Mouse (Mus musculus): ENCODE data around the gene Lsm10. TPM values are rescaled to one million over a fixed set of nuclear protein-coding genes. Genes with fewer than 3 reads are reported as not detected.

Lsm10 gene
- total and polyA plus RNA-seq, 2 experiments from 2014 or later: 27.0 to 47.7 TPM

DNA sequence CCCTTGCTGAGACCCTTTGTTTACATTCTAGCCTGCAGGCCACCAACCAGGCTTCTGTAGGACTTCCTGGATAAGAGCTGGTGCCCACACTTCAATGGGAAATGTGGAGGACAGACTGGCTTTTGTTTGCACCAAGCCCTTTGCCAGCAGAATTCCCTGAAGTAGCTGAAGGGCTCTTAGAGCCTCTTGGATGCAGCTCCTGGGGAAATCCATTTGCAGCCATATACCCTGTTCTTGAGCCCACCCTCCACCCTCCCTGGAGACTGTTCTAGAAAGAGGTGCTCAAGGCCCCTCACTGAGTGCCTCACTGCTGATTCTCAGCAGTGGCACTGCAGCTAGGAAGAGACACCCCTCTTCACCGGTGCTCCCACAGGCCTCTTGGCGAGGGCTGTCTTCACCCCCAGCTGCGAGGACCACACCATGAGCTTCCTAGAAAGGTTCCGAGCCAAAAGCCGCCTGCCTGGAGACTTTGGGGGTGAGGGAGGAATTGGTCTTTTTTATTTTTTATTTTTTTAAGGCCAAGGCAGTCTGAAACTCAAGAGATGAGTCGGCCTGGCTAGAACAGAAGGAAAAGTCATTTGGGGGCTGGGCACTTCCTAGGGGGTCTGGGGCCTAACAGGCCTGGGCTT, 36.3 kb downstream of the Lsm10 start:
- 79% methylated on average over 6 of the region's 6 CpGs for WGBS
- Histone ChIP-seq H3K4me2 (ENCODE audit: low read depth, low read length, poor library complexity, severe bottlenecking) (no peak overlapping the region), H3K9me3 (ENCODE audit: low read length) (no peaks in the 10 kb centered on the region), H3K36me3 (ENCODE audit: insufficient read depth, low read length) (peaks cover 65% of the 10 kb centered on the region), H3K4me3 (ENCODE audit: low read depth, low read length) (no peak overlapping the region), H3K4me1 (ENCODE audit: insufficient read depth, low read length) (no peaks in the 10 kb centered on the region; the same call in 1 of the 2 replicates), H3K9ac (replicated peaks; ENCODE audit: low read length, poor library complexity, severe bottlenecking) (no peak overlapping the region), H3K27ac (ENCODE audit: low read depth, low read length) (no peak overlapping the region), H3K27me3 (ENCODE audit: insufficient read depth, low read length) (no peaks in the 10 kb centered on the region)
- no peak for ATAC-seq (ENCODE audit: low FRiP score)
- TF ChIP-seq CTCF (IDR thresholded peaks at IDR 0.05): no peak
- DNase-seq (ENCODE audit: low spot score): no peak

DNA sequence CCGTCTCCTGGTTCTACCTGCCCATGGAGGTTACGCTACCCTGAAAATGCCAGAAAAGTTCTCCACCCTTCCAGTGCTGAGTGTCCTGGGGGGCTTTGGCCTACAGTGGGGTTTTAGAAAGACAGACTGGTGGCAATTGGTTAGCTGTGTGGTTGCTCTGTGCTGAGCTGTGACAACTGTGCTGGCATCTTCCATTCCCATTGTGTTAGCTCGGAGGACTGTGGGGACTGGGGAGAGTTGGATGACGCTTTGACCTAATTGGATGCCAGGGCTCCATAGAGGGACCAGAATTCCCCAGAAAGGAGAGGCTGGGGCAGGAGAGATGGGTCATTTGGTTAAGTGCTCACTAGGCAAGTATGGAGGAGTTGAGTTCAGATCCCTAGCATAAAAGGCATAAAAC, 37.8 kb downstream of the Lsm10 start:
- Histone ChIP-seq H3K9me3 (ENCODE audit: low read length) (no peaks in the 10 kb centered on the region), H3K4me2 (ENCODE audit: low read depth, low read length, poor library complexity, severe bottlenecking) (no peak overlapping the region), H3K27ac (ENCODE audit: low read depth, low read length) (no peak overlapping the region), H3K4me3 (ENCODE audit: low read depth, low read length) (no peak overlapping the region), H3K9ac (replicated peaks; ENCODE audit: low read length, poor library complexity, severe bottlenecking) (no peak overlapping the region), H3K4me1 (ENCODE audit: insufficient read depth, low read length) (no peaks in the 10 kb centered on the region; the same call in 1 of the 2 replicates), H3K36me3 (ENCODE audit: insufficient read depth, low read length) (peaks cover 69% of the 10 kb centered on the region), H3K27me3 (ENCODE audit: insufficient read depth, low read length) (no peaks in the 10 kb centered on the region)
- no peak for TF ChIP-seq CTCF (IDR thresholded peaks at IDR 0.05)
- ATAC-seq (ENCODE audit: low FRiP score): no peak
- WGBS: 92% methylated on average over 4 of the region's 4 CpGs
- DNase-seq (ENCODE audit: low spot score): no peak

DNA sequence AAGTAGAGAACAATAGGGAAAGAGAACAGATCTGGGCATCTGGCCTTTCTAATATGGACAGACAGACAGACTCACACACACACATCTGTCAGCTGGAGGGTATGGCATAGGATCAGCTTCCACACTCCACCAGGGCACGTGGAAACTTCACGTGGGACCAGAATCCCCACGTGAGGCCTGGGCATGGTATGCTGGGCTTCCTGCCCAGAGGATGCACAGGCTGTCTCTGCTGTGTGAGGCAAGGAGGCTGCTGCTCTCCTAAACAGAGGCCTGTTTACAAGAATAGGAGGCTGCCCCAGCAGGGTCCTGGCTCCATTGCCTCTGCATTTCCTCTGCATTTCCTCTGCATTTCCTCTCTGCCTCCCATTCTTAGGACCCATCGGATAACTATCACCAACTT, 38.2 kb downstream of the Lsm10 start:
- Histone ChIP-seq H3K4me2 (ENCODE audit: low read depth, low read length, poor library complexity, severe bottlenecking) (no peak overlapping the region), H3K9ac (replicated peaks; ENCODE audit: low read length, poor library complexity, severe bottlenecking) (no peak overlapping the region), H3K36me3 (ENCODE audit: insufficient read depth, low read length) (peaks cover 69% of the 10 kb centered on the region), H3K4me1 (ENCODE audit: insufficient read depth, low read length) (no peaks in the 10 kb centered on the region; the same call in 1 of the 2 replicates), H3K4me3 (ENCODE audit: low read depth, low read length) (no peak overlapping the region), H3K27ac (ENCODE audit: low read depth, low read length) (no peak overlapping the region), H3K27me3 (ENCODE audit: insufficient read depth, low read length) (no peaks in the 10 kb centered on the region), H3K9me3 (ENCODE audit: low read length) (no peaks in the 10 kb centered on the region)
- WGBS: 85% methylated on average over 4 of the region's 4 CpGs
- no peak for TF ChIP-seq CTCF (IDR thresholded peaks at IDR 0.05)
- DNase-seq (ENCODE audit: low spot score) (no peak), ATAC-seq (ENCODE audit: low FRiP score) (no peak)

DNA sequence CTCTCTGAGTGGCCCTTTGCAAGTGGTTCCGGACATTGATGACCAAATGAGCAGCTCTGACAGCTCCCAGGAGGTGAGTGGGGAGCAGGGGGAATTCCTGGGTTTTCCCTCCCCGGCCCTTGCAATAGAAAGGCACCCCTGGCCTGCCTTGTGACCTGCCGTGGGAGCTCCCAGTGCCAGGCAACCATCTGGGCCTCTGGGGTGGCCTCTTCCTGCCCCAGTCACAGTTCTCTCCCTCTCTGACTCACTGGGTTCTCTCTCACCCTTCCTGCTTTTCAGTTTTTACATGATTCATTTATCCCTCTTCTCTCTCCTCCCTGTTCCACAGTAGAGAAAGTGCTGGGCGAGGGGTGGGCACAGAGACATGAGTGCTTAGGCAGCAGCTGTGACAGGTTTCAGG, 41.4 kb downstream of the Lsm10 start:
- WGBS: 83% methylated on average over 4 of the region's 4 CpGs
- no peak for TF ChIP-seq CTCF (IDR thresholded peaks at IDR 0.05)
- ATAC-seq (ENCODE audit: low FRiP score): no peak

DNA sequence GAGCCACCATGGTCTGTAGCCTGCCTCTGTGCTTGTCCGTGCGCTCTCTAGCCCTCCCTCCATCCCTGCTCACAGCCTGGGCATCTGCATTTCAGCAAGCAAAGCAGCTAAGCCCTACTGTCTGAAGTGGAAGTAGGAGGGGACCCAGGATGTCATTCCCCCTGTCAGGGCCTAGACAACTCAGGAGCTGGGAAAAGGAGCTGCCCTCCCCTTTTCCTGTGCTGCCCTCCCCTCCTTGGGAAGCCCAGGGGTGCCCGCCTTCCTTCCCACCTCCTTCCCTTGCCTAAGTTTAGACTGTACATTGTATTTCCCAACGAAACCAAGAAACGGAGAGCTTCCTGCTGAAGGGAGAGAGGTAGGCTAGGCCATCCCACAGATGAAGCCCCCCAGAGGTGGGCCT, 44.6 kb downstream of the Lsm10 start:
- DNase-seq (ENCODE audit: low spot score) (no peak), ATAC-seq (ENCODE audit: low FRiP score) (no peak)
- Histone ChIP-seq H3K9me3 (ENCODE audit: low read length) (no peaks in the 10 kb centered on the region), H3K36me3 (ENCODE audit: insufficient read depth, low read length) (peaks cover 36% of the 10 kb centered on the region), H3K27me3 (ENCODE audit: insufficient read depth, low read length) (no peaks in the 10 kb centered on the region), H3K4me2 (ENCODE audit: low read depth, low read length, poor library complexity, severe bottlenecking) (no peak overlapping the region), H3K4me1 (ENCODE audit: insufficient read depth, low read length) (no peaks in the 10 kb centered on the region), H3K9ac (replicated peaks; ENCODE audit: low read length, poor library complexity, severe bottlenecking) (no peak overlapping the region), H3K4me3 (ENCODE audit: low read depth, low read length) (no peak overlapping the region), H3K27ac (ENCODE audit: low read depth, low read length) (no peak overlapping the region)
- 77% methylated on average over 5 of the region's 5 CpGs for WGBS
- no peak for TF ChIP-seq CTCF (IDR thresholded peaks at IDR 0.05)

More for the DNA sequence above, 41.4 kb downstream of the Lsm10 start:
- H3K4me3 ChIP-seq (ENCODE audit: low read depth, low read length): no peak overlapping the region
- no peak for DNase-seq (ENCODE audit: low spot score)
- no peaks in the 10 kb centered on the region for H3K9me3 ChIP-seq (ENCODE audit: low read length)
- H3K27me3 ChIP-seq (ENCODE audit: insufficient read depth, low read length): no peaks in the 10 kb centered on the region
- H3K9ac ChIP-seq (replicated peaks; ENCODE audit: low read length, poor library complexity, severe bottlenecking): no peak overlapping the region
- no peak overlapping the region for H3K4me2 ChIP-seq (ENCODE audit: low read depth, low read length, poor library complexity, severe bottlenecking)
- H3K36me3 ChIP-seq (ENCODE audit: insufficient read depth, low read length): peaks cover 60% of the 10 kb centered on the region
- H3K4me1 ChIP-seq (ENCODE audit: insufficient read depth, low read length): no peaks in the 10 kb centered on the region
- no peak overlapping the region for H3K27ac ChIP-seq (ENCODE audit: low read depth, low read length)

DNA sequence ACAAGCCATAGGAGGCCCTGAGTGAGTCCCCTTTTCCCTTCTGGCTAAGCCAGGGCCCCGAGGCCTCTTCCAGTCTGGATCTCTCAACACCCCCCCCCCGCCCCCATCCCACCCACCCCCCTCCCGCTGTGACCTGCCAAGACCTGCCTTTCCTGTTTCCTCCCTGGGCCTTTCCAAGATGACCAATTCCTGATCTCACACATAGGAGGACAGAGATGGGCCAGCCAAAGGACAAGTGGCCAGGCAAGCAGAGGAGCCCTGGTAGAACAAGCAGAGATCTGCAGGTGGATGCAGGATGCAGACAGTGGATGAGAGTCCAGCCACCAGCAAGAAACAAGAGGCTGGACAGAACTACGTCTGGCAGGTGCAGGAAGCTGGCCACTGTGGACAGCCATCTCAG, 49.0 kb downstream of the Lsm10 start:
- ATAC-seq (ENCODE audit: low FRiP score): no peak
- peaks cover 4% of the 10 kb centered on the region; the same call in 1 of the 2 replicates for H3K4me1 ChIP-seq (ENCODE audit: insufficient read depth, low read length)
- H3K9ac ChIP-seq (replicated peaks; ENCODE audit: low read length, poor library complexity, severe bottlenecking): no peak overlapping the region
- peaks cover 29% of the 10 kb centered on the region for H3K27me3 ChIP-seq (ENCODE audit: insufficient read depth, low read length)
- no peak for DNase-seq (ENCODE audit: low spot score)
- no peaks in the 10 kb centered on the region for H3K36me3 ChIP-seq (ENCODE audit: insufficient read depth, low read length)
- TF ChIP-seq CTCF (IDR thresholded peaks at IDR 0.05): no peak
- 51% methylated on average over 4 of the region's 4 CpGs for WGBS
- H3K9me3 ChIP-seq (ENCODE audit: low read length): no peaks in the 10 kb centered on the region
- no peak overlapping the region for H3K4me2 ChIP-seq (ENCODE audit: low read depth, low read length, poor library complexity, severe bottlenecking)
- no peak overlapping the region for H3K4me3 ChIP-seq (ENCODE audit: low read depth, low read length)
- no peak overlapping the region for H3K27ac ChIP-seq (ENCODE audit: low read depth, low read length)

All from midbrain, postnatal 0 days (tissue).